Mouse (Mus musculus) G1E (cell line): ENCODE data around the gene Prok2. TPM values are rescaled to one million over a fixed set of nuclear protein-coding genes. Genes with fewer than 3 reads are reported as not detected.

Source experiments
- ATAC-seq: 2 replicates; pipeline ENCODE4 v1.8.0; 2016; ENCODE audit warnings: mild to moderate bottlenecking; ENCODE audit not compliant: insufficient number of reproducible peaks, poor library complexity, low FRiP score, severe bottlenecking; ENCODE audit errors: extremely low read depth
- DNase-seq: peaks from one replicate; pipeline ENCODE4 v3.0.0; 2012; ENCODE audit warnings: low spot score
- H3K27me3 ChIP-seq: 2 replicates; pipeline ENCODE4 v1.6.1; 2012; ENCODE audit warnings: mild to moderate bottlenecking, low read length, inconsistent platforms; ENCODE audit not compliant: insufficient read depth
- H3K36me3 ChIP-seq: replicated peaks from 2 replicates; pipeline ENCODE3; 2012; ENCODE audit warnings: mild to moderate bottlenecking, inconsistent platforms
- H3K4me1 ChIP-seq: 2 replicates; pipeline ENCODE4 v1.6.1; 2012; ENCODE audit warnings: low read depth, low read length, inconsistent platforms, mixed read lengths; ENCODE audit not compliant: insufficient read depth
- H3K4me3 ChIP-seq: 2 replicates; pipeline ENCODE4 v1.5.1; 2012; ENCODE audit warnings: low read depth, mild to moderate bottlenecking, inconsistent platforms, low read length, moderate library complexity, mixed read lengths
- H3K9me3 ChIP-seq: replicated peaks from 2 replicates; pipeline ENCODE4 v1.6.1; 2012; ENCODE audit warnings: inconsistent platforms
- CTCF ChIP-seq: IDR thresholded peaks from 2 replicates; pipeline ENCODE4 v1.5.1; 2012; ENCODE audit warnings: low read depth, low read length, inconsistent platforms, mixed read lengths
- GATA1 ChIP-seq: IDR thresholded peaks from 2 replicates; pipeline ENCODE4 v1.6.1; 2012; ENCODE audit warnings: borderline replicate concordance, low read length, inconsistent platforms, mixed read lengths
- GATA2 ChIP-seq: IDR thresholded peaks from 2 replicates; pipeline ENCODE4 v1.6.1; 2012; ENCODE audit warnings: low read depth, low read length, inconsistent platforms, borderline replicate concordance
- POLR2AphosphoS5 ChIP-seq: IDR thresholded peaks from 2 replicates; pipeline ENCODE4 v1.6.1; 2012; ENCODE audit warnings: low read depth, low read length, inconsistent platforms; ENCODE audit not compliant: insufficient replicate concordance
- TAL1 ChIP-seq: conservative IDR thresholded peaks from 2 replicates; pipeline ENCODE4 v1.6.1; 2012; ENCODE audit warnings: low read depth, low read length, inconsistent platforms, mixed read lengths
- polyA plus RNA-seq: library from polyadenylated mRNA; stranded (reverse); fragments of >175 nt; gene quantifications from 2 replicates; pipeline ENCODE4 v1.2.3, GENCODE M21; 2012
- total RNA-seq, 2 experiments: library from RNA; stranded (forward) in 1 of 2; stranded (reverse) in 1 of 2; fragments of 200-1000 nt in 1 of 2; fragments of >200 nt in 1 of 2; fragmentation: Nextera tagmentation in 1 of 2; gene quantifications; 2 replicates each; pipeline ENCODE4 v1.2.3; 2014 to 2017

The Prok2 gene
- total and polyA plus RNA-seq, 3 experiments = 0.22 TPM; not detected in 2

- ATAC-seq (no peak), DNase-seq (no peak)
- no peaks in the 10 kb centered on the region for H3K4me1 ChIP-seq
- peaks cover 55% of the 10 kb centered on the region for H3K9me3 ChIP-seq
- TF ChIP-seq TAL1 = no peak
- no peak for TF ChIP-seq POLR2AphosphoS5
- H3K36me3 ChIP-seq = no peaks in the 10 kb centered on the region
- H3K4me3 ChIP-seq = no peak overlapping the region
- no peaks in the 10 kb centered on the region for H3K27me3 ChIP-seq
Observed at GRCm38 (mm10) chr6:99751308-99751707, 25.1 kb upstream of the Prok2 start.

- ATAC-seq (no peak), DNase-seq (no peak)
- Histone ChIP-seq H3K4me1 (no peaks in the 10 kb centered on the region), H3K36me3 (no peaks in the 10 kb centered on the region), H3K27me3 (no peaks in the 10 kb centered on the region), H3K4me3 (no peak overlapping the region), H3K9me3 (peaks cover 43% of the 10 kb centered on the region)
- TF ChIP-seq TAL1 = no peak
- no peak for TF ChIP-seq GATA1
- no peak for TF ChIP-seq GATA2
- TF ChIP-seq POLR2AphosphoS5 = no peak
- TF ChIP-seq CTCF = no peak
Observed at GRCm38 (mm10) chr6:99746275-99746674, 20.1 kb upstream of the Prok2 start.

- Histone ChIP-seq H3K4me3 (no peak overlapping the region), H3K4me1 (no peaks in the 10 kb centered on the region), H3K9me3 (peaks cover 39% of the 10 kb centered on the region), H3K27me3 (no peaks in the 10 kb centered on the region), H3K36me3 (no peaks in the 10 kb centered on the region)
- ATAC-seq (no peak), DNase-seq (no peak)
- TF ChIP-seq POLR2AphosphoS5 (no peak), TAL1 (no peak), CTCF (no peak), GATA2 (no peak), GATA1 (no peak)
Observed at GRCm38 (mm10) chr6:99742866-99743265, 16.7 kb upstream of the Prok2 start.

- DNase-seq (no peak), ATAC-seq (no peak)
- no peaks in the 10 kb centered on the region for H3K36me3 ChIP-seq
- H3K9me3 ChIP-seq = peaks cover 40% of the 10 kb centered on the region
- no peaks in the 10 kb centered on the region for H3K4me1 ChIP-seq
- no peak overlapping the region for H3K4me3 ChIP-seq
- H3K27me3 ChIP-seq = no peaks in the 10 kb centered on the region
- TF ChIP-seq GATA1 (no peak), CTCF (no peak), GATA2 (no peak)
Observed at GRCm38 (mm10) chr6:99734666-99735065, 8.5 kb upstream of the Prok2 start.

GRCm38 (mm10) chr6:99732673-99733072 lies 6.5 kb upstream of the Prok2 start:
- no peak for DNase-seq
- no peak overlapping the region for H3K4me3 ChIP-seq
- no peaks in the 10 kb centered on the region for H3K4me1 ChIP-seq
- H3K9me3 ChIP-seq = peaks cover 40% of the 10 kb centered on the region
- no peak for TF ChIP-seq GATA2
- no peak for TF ChIP-seq GATA1
- no peak for TF ChIP-seq CTCF
- TF ChIP-seq TAL1 = no peak
- no peak for TF ChIP-seq POLR2AphosphoS5
- H3K27me3 ChIP-seq = no peaks in the 10 kb centered on the region
- H3K36me3 ChIP-seq = no peaks in the 10 kb centered on the region
- no peak for ATAC-seq

- Histone ChIP-seq H3K4me3 (no peak overlapping the region), H3K4me1 (no peaks in the 10 kb centered on the region), H3K36me3 (no peaks in the 10 kb centered on the region), H3K9me3 (peaks cover 41% of the 10 kb centered on the region), H3K27me3 (no peaks in the 10 kb centered on the region)
- no peak for ATAC-seq
- DNase-seq = no peak
- TF ChIP-seq GATA1 = no peak
- TF ChIP-seq GATA2 = no peak
- no peak for TF ChIP-seq CTCF
- no peak for TF ChIP-seq TAL1
- TF ChIP-seq POLR2AphosphoS5 = no peak
Observed at GRCm38 (mm10) chr6:99731926-99732325, 5.7 kb upstream of the Prok2 start.

- Histone ChIP-seq H3K36me3 (no peaks in the 10 kb centered on the region), H3K27me3 (no peaks in the 10 kb centered on the region), H3K9me3 (peaks cover 46% of the 10 kb centered on the region), H3K4me3 (no peak overlapping the region), H3K4me1 (no peaks in the 10 kb centered on the region)
- ATAC-seq (no peak), DNase-seq (no peak)
- TF ChIP-seq CTCF (no peak), TAL1 (no peak)
Observed at GRCm38 (mm10) chr6:99729853-99730252, 3.7 kb upstream of the Prok2 start.
